Mouse (Mus musculus): ENCODE results near the gene Rnf181.

- TF ChIP-seq CTCF (IDR thresholded peaks at IDR 0.05): no peak
- TF ChIP-seq EP300 (IDR thresholded peaks at IDR 0.05): no peak
Observed at GRCm38 (mm10) chr6:72366304-72366703, 452 bp downstream of the Rnf181 start.

All from lung, postnatal 0 days (tissue).